Mouse (Mus musculus) embryonic facial prominence, embryonic 12.5 days (tissue): ENCODE measurements around the gene H3f3a. TPM values are rescaled to one million over a fixed set of nuclear protein-coding genes. Genes with fewer than 3 reads are reported as not detected.

Experiments
- ATAC-seq: fragments of 200-750 bp; cut with Nextera tagmentation; 2 replicates; pipeline ENCODE4 v1.8.0; 2017; ENCODE audit not compliant: insufficient number of reproducible peaks, insufficient read depth, low FRiP score, low TSS enrichment
- H3K27ac ChIP-seq: fragments of 300-500 bp; sonication (generic); 2 replicates; pipeline ENCODE4 v1.5.1; 2016; ENCODE audit warnings: mild to moderate bottlenecking
- H3K27me3 ChIP-seq: fragments of 300-500 bp; sonication (generic); 2 replicates; pipeline ENCODE4 v1.6.1; 2016; ENCODE audit warnings: mild to moderate bottlenecking, moderate library complexity
- H3K36me3 ChIP-seq: fragments of 300-500 bp; sonication (generic); 2 replicates; pipeline ENCODE4 v1.6.1; 2016; ENCODE audit warnings: mild to moderate bottlenecking
- H3K4me1 ChIP-seq: fragments of 300-500 bp; sonication (generic); 2 replicates; pipeline ENCODE4 v1.6.1; 2016
- H3K4me2 ChIP-seq: fragments of 300-500 bp; sonication (generic); replicated peaks from 2 replicates; pipeline ENCODE4 v1.6.1; 2016; ENCODE audit warnings: mild to moderate bottlenecking, moderate library complexity
- H3K4me3 ChIP-seq: fragments of 300-500 bp; sonication (generic); 2 replicates; pipeline ENCODE4 v1.5.1; 2016; ENCODE audit warnings: mild to moderate bottlenecking
- H3K9ac ChIP-seq: fragments of 300-500 bp; sonication (generic); 2 replicates; pipeline ENCODE4 v1.6.1; 2016; ENCODE audit warnings: mild to moderate bottlenecking, moderate library complexity
- H3K9me3 ChIP-seq: fragments of 300-500 bp; sonication (generic); 2 replicates; pipeline ENCODE4 v1.6.1; 2016; ENCODE audit warnings: mild to moderate bottlenecking, moderate library complexity
- WGBS: fragments of 180-500 bp; shearing (Covaris S2); methylation state at CpG from one replicate; pipeline ENCODE4 v1.1.7; 2016; 5-methylcytosine and 5-hydroxymethylcytosine counted together
- polyA plus RNA-seq: library from polyadenylated mRNA; unstranded; fragments of >200 nt; fragmentation: Nextera tagmentation; extraction: Ambion mirVana; gene quantifications from 2 replicates; pipeline ENCODE4 v1.2.1, GENCODE M21; 2016

H3f3a gene
- polyA plus RNA-seq, 1 experiment from 2014 or later: 3,209 TPM

- Histone ChIP-seq H3K36me3 (peaks cover 34% of the 10 kb centered on the region), H3K4me2 (no peak overlapping the region), H3K4me1 (peaks cover 8% of the 10 kb centered on the region), H3K9ac (no peak overlapping the region), H3K27ac (no peak overlapping the region), H3K27me3 (no peaks in the 10 kb centered on the region), H3K4me3 (no peak overlapping the region), H3K9me3 (no peaks in the 10 kb centered on the region)
- 95% methylated on average over 5 of the region's 5 CpGs for WGBS
- ATAC-seq: no peak
Observed at GRCm38 (mm10) chr1:180798660-180799059, 15.1 kb downstream of the H3f3a start.

- Histone ChIP-seq H3K36me3 (0 out of 2 replicates have a peak, but pooled peaks cover 4% of the 10 kb centered on the region), H3K4me3 (peak overlapping the region; percentile 38), H3K9ac (peak overlapping the region; percentile 12; the same call in 1 of the 2 replicates), H3K27ac (no peak overlapping the region), H3K4me1 (peaks cover 8% of the 10 kb centered on the region), H3K4me2 (peak overlapping the region; percentile 76), H3K27me3 (no peaks in the 10 kb centered on the region), H3K9me3 (no peaks in the 10 kb centered on the region)
- ATAC-seq: peak; percentile 58; the same call in 1 of the 2 replicates
- 1% methylated on average over 21 of the region's 21 CpGs for WGBS
Observed at GRCm38 (mm10) chr1:180794170-180794569, 19.6 kb downstream of the H3f3a start.

DNA sequence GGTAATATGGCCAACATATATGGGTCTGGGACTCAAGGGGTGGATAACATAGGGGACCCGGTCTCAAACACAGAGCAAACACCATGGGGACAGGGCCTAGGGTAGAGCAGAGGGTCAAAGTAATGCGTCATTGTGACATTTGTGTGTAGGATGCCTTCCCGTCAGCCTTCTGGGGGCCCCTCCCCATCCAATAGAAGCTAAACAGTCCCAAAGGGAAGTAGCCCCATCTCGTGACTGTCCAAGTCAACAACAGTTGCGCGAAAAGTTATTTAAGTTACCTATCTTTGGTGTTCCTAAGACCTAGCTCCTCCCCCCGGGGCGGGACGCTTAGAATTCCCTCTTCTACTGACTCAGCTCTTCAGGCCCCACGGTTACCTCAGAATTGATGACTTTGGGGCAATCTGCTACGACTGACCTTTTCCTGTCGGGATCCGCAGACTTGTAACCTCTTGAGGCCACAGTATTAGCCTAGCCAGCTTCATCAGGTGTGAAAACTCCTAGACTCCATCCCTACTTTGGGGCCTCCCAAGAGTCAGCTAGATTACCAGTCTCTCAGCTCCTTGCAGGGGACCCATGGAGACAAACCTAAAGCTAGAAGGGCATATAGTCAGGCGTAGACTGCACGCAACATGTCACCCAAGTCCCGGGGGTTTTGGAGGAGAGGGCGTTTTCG is 20.2 kb downstream of the H3f3a start:
- H3K4me1 ChIP-seq: peaks cover 8% of the 10 kb centered on the region
- peak overlapping the region; percentile 12; the same call in 1 of the 2 replicates for H3K9ac ChIP-seq
- peak overlapping the region; percentile 38 for H3K4me3 ChIP-seq
- H3K36me3 ChIP-seq: no peaks in the 10 kb centered on the region
- peak overlapping the region; percentile 76 for H3K4me2 ChIP-seq
- H3K9me3 ChIP-seq: no peaks in the 10 kb centered on the region
- H3K27me3 ChIP-seq: no peaks in the 10 kb centered on the region
- H3K27ac ChIP-seq: no peak overlapping the region
- ATAC-seq: peak; percentile 52; the same call in 1 of the 2 replicates
- 12% methylated on average over 18 of the region's 18 CpGs for WGBS

DNA sequence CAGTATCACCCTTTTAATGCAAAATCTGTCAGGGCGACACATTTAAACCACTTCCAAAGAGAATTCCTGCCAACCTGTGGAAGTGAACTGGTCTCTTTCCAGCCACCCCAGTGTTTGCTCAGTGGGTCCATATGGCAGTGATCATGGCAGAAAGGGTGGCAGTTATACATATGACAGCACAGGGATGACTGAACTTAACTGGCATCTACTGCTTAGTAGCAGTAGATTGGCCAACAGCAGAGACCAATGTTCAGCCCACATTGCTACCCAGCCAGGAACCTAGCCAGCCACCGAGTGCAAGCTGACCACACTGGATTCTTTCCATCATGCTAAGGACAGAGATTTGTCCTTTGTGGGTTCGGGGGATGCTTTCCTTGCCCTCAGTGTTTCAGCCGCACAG is 20.9 kb downstream of the H3f3a start:
- no peaks in the 10 kb centered on the region for H3K9me3 ChIP-seq
- H3K36me3 ChIP-seq: no peaks in the 10 kb centered on the region
- no peak overlapping the region for H3K27ac ChIP-seq
- H3K4me1 ChIP-seq: peaks cover 8% of the 10 kb centered on the region
- no peak overlapping the region for H3K9ac ChIP-seq
- no peak for ATAC-seq
- no peaks in the 10 kb centered on the region for H3K27me3 ChIP-seq
- H3K4me2 ChIP-seq: no peak overlapping the region
- H3K4me3 ChIP-seq: no peak overlapping the region
- WGBS: 90% methylated on average over 4 of the region's 4 CpGs

GRCm38 (mm10) chr1:180791821-180792480 is 21.8 kb downstream of the H3f3a start:
- peaks cover 8% of the 10 kb centered on the region for H3K4me1 ChIP-seq
- no peak for ATAC-seq
- no peak overlapping the region for H3K4me3 ChIP-seq
- H3K9ac ChIP-seq: no peak overlapping the region
- H3K36me3 ChIP-seq: no peaks in the 10 kb centered on the region
- H3K27ac ChIP-seq: no peak overlapping the region
- no peak overlapping the region for H3K4me2 ChIP-seq
- WGBS: 85% methylated on average over 14 of the region's 14 CpGs
- no peaks in the 10 kb centered on the region for H3K27me3 ChIP-seq
- H3K9me3 ChIP-seq: no peaks in the 10 kb centered on the region

DNA sequence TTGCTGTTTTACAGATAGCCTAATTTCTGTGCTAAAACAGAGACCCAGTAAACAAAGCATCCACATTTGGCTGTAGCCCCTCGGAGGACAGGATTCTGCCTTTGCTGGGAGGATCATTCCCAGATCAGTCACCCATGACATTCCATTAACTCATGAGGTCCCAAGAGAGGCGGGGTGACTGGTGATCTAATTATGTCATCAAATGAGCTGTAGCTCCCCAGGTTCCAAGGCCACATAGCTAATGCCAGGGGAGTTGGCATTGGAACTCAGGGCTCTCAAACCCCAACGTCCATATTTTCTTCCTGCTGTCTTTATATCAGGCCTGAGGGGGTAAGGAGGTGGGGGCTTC is 30.2 kb downstream of the H3f3a start:
- H3K27me3 ChIP-seq: no peaks in the 10 kb centered on the region
- no peak overlapping the region for H3K4me3 ChIP-seq
- 34% methylated on average over 3 of the region's 3 CpGs for WGBS
- no peak overlapping the region for H3K4me2 ChIP-seq
- ATAC-seq: no peak
- no peaks in the 10 kb centered on the region for H3K9me3 ChIP-seq
- no peak overlapping the region for H3K27ac ChIP-seq
- no peaks in the 10 kb centered on the region for H3K4me1 ChIP-seq
- no peaks in the 10 kb centered on the region for H3K36me3 ChIP-seq
- H3K9ac ChIP-seq: no peak overlapping the region

- Histone ChIP-seq H3K27ac (no peak overlapping the region), H3K27me3 (no peaks in the 10 kb centered on the region), H3K9me3 (no peaks in the 10 kb centered on the region), H3K9ac (no peak overlapping the region), H3K36me3 (no peaks in the 10 kb centered on the region), H3K4me2 (no peak overlapping the region), H3K4me1 (no peaks in the 10 kb centered on the region), H3K4me3 (no peak overlapping the region)
- ATAC-seq: no peak
- 67% methylated on average over 9 of the region's 9 CpGs for WGBS
Observed at GRCm38 (mm10) chr1:180782906-180783579, 30.7 kb downstream of the H3f3a start.

DNA sequence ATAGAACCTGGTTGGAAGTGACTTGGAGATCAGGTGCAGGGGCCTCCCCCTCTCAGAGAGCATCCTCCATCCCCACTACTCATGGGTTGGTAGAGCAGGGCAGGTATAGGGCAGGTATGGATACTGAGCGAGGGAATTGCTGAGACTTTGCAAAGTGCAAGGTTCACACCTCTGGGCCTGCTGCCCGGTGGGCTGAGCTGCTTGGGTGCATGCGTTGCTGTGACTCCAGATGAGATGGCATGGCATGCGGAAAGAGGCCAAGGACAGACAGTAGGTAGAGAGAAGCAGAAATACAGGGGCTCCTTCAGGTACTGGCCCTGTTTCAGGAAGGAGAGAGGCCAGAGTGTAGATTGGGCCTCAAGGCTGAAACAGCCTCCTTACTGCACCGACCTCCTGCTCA is 32.5 kb downstream of the H3f3a start:
- Histone ChIP-seq H3K9ac (no peak overlapping the region), H3K4me1 (peaks cover 11% of the 10 kb centered on the region; the same call in 1 of the 2 replicates), H3K4me2 (no peak overlapping the region), H3K4me3 (no peak overlapping the region), H3K9me3 (no peaks in the 10 kb centered on the region), H3K27me3 (no peaks in the 10 kb centered on the region), H3K36me3 (no peaks in the 10 kb centered on the region), H3K27ac (no peak overlapping the region)
- ATAC-seq: no peak
- WGBS: 83% methylated on average over 5 of the region's 5 CpGs

- Histone ChIP-seq H3K27me3 (no peaks in the 10 kb centered on the region), H3K4me3 (no peak overlapping the region), H3K9me3 (no peaks in the 10 kb centered on the region), H3K36me3 (no peaks in the 10 kb centered on the region), H3K4me1 (peaks cover 19% of the 10 kb centered on the region; the same call in 1 of the 2 replicates), H3K9ac (no peak overlapping the region), H3K27ac (no peak overlapping the region), H3K4me2 (no peak overlapping the region)
- 86% methylated on average over 8 of the region's 8 CpGs for WGBS
- no peak for ATAC-seq
Observed at GRCm38 (mm10) chr1:180780291-180780690, 33.5 kb downstream of the H3f3a start.

DNA sequence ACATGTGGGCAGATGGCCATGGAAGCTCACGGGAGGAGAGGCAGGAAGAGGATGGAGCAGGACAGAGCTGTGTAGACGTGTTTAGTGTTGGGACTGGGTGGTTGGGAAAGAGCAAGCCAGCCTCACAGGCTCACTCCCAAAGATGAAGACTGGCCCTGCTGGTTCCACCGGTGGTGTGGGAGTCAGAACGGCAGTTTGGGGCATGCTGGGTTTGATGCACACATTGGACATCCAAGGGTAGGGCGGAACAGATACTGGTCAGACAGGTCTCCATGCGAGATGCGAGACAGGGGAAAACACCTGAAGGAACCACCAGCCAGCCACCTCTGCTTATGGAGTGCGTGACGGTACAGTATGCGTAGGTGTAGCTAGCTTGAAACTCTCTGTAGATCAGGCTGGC is 34.8 kb downstream of the H3f3a start:
- Histone ChIP-seq H3K36me3 (no peaks in the 10 kb centered on the region), H3K4me2 (no peak overlapping the region; the same call in 1 of the 2 replicates), H3K27me3 (no peaks in the 10 kb centered on the region), H3K27ac (no peak overlapping the region), H3K4me1 (peaks cover 19% of the 10 kb centered on the region; the same call in 1 of the 2 replicates), H3K9me3 (peaks cover 3% of the 10 kb centered on the region; the same call in 1 of the 2 replicates), H3K9ac (no peak overlapping the region), H3K4me3 (no peak overlapping the region)
- ATAC-seq: no peak
- 80% methylated on average over 10 of the region's 10 CpGs for WGBS

GRCm38 (mm10) chr1:180778403-180778754 is 35.4 kb downstream of the H3f3a start:
- under 1% methylated on average over 13 of the region's 13 CpGs for WGBS
- H3K36me3 ChIP-seq: no peaks in the 10 kb centered on the region
- peaks cover 19% of the 10 kb centered on the region; the same call in 1 of the 2 replicates for H3K4me1 ChIP-seq
- no peaks in the 10 kb centered on the region for H3K27me3 ChIP-seq
- no peak for ATAC-seq
- peak overlapping the region; percentile 90 for H3K4me2 ChIP-seq
- peak overlapping the region; percentile 68 for H3K4me3 ChIP-seq
- H3K9ac ChIP-seq: peak overlapping the region; percentile 78
- peaks cover 3% of the 10 kb centered on the region; the same call in 1 of the 2 replicates for H3K9me3 ChIP-seq
- peak overlapping the region; percentile 90 for H3K27ac ChIP-seq
